Mouse (Mus musculus) stomach, embryonic 14.5 days (tissue): ENCODE measurements at regions not wholly inside any gene's neighbourhood (a gene's known extent, or its start where the extent isn't known, plus 50 kb on each side); places are given as distances from the start of the nearest gene placed in this dataset.

ENCODE experiments used
- ATAC-seq: fragments of 200-750 bp; cut with Nextera tagmentation; 2 replicates; pipeline ENCODE4 v1.8.0; 2017; ENCODE audit warnings: low read depth, moderate TSS enrichment; ENCODE audit not compliant: insufficient number of reproducible peaks, insufficient read depth, low FRiP score
- H3K27ac ChIP-seq: fragments of 300-500 bp; sonication (generic); 2 replicates; pipeline ENCODE4 v1.5.1; 2014; ENCODE audit warnings: mild to moderate bottlenecking, low read length, moderate library complexity, mixed read lengths
- H3K27me3 ChIP-seq: fragments of 300-500 bp; sonication (generic); 2 replicates; pipeline ENCODE4 v1.6.1; 2014; ENCODE audit warnings: low read length, control low read depth, mixed read lengths; ENCODE audit not compliant: control insufficient read depth, insufficient read depth
- H3K36me3 ChIP-seq: fragments of 300-500 bp; sonication (generic); 2 replicates; pipeline ENCODE4 v1.6.1; 2014; ENCODE audit warnings: mild to moderate bottlenecking, control low read depth, low read length, moderate library complexity, mixed read lengths; ENCODE audit not compliant: control insufficient read depth, insufficient read depth
- H3K4me1 ChIP-seq: fragments of 300-500 bp; sonication (generic); 2 replicates; pipeline ENCODE4 v1.6.1; 2014; ENCODE audit warnings: low read length, control low read depth, mixed read lengths; ENCODE audit not compliant: control insufficient read depth, insufficient read depth
- H3K4me2 ChIP-seq: fragments of 300-500 bp; sonication (generic); replicated peaks from 2 replicates; pipeline ENCODE4 v1.6.1; 2014; ENCODE audit warnings: low read depth, low read length, control low read depth
- H3K4me3 ChIP-seq: fragments of 300-500 bp; sonication (generic); 2 replicates; pipeline ENCODE4 v1.5.1; 2014; ENCODE audit warnings: low read depth, low read length, control low read depth
- H3K9ac ChIP-seq: fragments of 300-500 bp; sonication (generic); replicated peaks from 2 replicates; pipeline ENCODE4 v1.6.1; 2014; ENCODE audit warnings: low read depth, mild to moderate bottlenecking, control low read depth, low read length, moderate library complexity, mixed read lengths
- H3K9me3 ChIP-seq: fragments of 300-500 bp; sonication (generic); 2 replicates; pipeline ENCODE4 v1.6.1; 2016; ENCODE audit warnings: low read depth, low read length, control low read depth; ENCODE audit not compliant: control insufficient read depth
- WGBS: fragments of 180-500 bp; shearing (Covaris S2); extraction: QIAGEN DNeasy Blood & Tissue Kit; methylation state at CpG from one replicate; pipeline ENCODE4 v1.1.7; 2014; 5-methylcytosine and 5-hydroxymethylcytosine counted together

GRCm38 (mm10) chr8:7732726-7733125, 928.3 kb downstream of the Efnb2 start:
- WGBS: 34% methylated on average over 2 of the region's 2 CpGs

GRCm38 (mm10) chr8:7721880-7722279, 939.2 kb downstream of the Efnb2 start:
- no peak overlapping the region for H3K9ac ChIP-seq
- WGBS: 92% methylated on average over 3 of the region's 3 CpGs

More at GRCm38 (mm10) chr8:7732726-7733125, 928.3 kb downstream of the Efnb2 start:
- Histone ChIP-seq H3K9me3 (no peaks in the 10 kb centered on the region), H3K4me2 (no peak overlapping the region), H3K27ac (no peak overlapping the region), H3K4me1 (no peaks in the 10 kb centered on the region), H3K36me3 (no peaks in the 10 kb centered on the region), H3K27me3 (no peaks in the 10 kb centered on the region), H3K9ac (no peak overlapping the region), H3K4me3 (no peak overlapping the region)
- ATAC-seq: no peak

GRCm38 (mm10) chr8:7718898-7719696, 941.9 kb downstream of the Efnb2 start:
- no peak overlapping the region for H3K4me3 ChIP-seq
- 85% methylated on average over 5 of the region's 5 CpGs for WGBS

More at GRCm38 (mm10) chr8:7721880-7722279, 939.2 kb downstream of the Efnb2 start:
- no peak overlapping the region for H3K27ac ChIP-seq
- H3K4me3 ChIP-seq: no peak overlapping the region
- no peak for ATAC-seq
- no peaks in the 10 kb centered on the region for H3K36me3 ChIP-seq
- no peaks in the 10 kb centered on the region for H3K27me3 ChIP-seq
- no peak overlapping the region for H3K4me2 ChIP-seq
- H3K9me3 ChIP-seq: no peaks in the 10 kb centered on the region
- H3K4me1 ChIP-seq: no peaks in the 10 kb centered on the region

DNA sequence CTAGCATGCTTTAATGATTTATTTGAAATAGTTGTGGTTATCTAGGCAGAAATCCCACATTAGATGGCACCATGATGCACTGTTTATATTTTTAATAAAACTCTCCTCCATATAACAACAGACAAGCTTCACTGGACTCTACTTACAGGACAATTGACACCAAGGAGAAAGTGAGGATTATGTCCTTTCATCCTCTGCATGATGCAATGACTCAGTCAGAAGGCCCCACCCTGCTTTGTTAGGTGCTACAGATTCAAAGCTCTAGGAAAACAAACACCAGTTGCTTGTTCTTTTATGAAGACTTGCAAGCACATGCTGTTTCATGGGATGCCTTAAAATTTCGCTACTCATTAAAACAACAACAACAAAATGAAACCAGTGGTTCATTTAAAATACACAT, 950.3 kb downstream of the Efnb2 start:
- Histone ChIP-seq H3K4me2 (no peak overlapping the region), H3K4me1 (no peaks in the 10 kb centered on the region), H3K27ac (no peak overlapping the region), H3K27me3 (no peaks in the 10 kb centered on the region), H3K9ac (no peak overlapping the region), H3K36me3 (no peaks in the 10 kb centered on the region), H3K9me3 (no peaks in the 10 kb centered on the region), H3K4me3 (no peak overlapping the region)
- ATAC-seq: no peak
- WGBS: 79% methylated on average over 1 of the region's 1 CpGs

More at GRCm38 (mm10) chr8:7718898-7719696, 941.9 kb downstream of the Efnb2 start:
- H3K27ac ChIP-seq: no peak overlapping the region
- no peaks in the 10 kb centered on the region for H3K9me3 ChIP-seq
- no peak overlapping the region for H3K9ac ChIP-seq
- no peaks in the 10 kb centered on the region for H3K27me3 ChIP-seq
- H3K36me3 ChIP-seq: no peaks in the 10 kb centered on the region
- no peak overlapping the region for H3K4me2 ChIP-seq
- ATAC-seq: no peak
- H3K4me1 ChIP-seq: no peaks in the 10 kb centered on the region

DNA sequence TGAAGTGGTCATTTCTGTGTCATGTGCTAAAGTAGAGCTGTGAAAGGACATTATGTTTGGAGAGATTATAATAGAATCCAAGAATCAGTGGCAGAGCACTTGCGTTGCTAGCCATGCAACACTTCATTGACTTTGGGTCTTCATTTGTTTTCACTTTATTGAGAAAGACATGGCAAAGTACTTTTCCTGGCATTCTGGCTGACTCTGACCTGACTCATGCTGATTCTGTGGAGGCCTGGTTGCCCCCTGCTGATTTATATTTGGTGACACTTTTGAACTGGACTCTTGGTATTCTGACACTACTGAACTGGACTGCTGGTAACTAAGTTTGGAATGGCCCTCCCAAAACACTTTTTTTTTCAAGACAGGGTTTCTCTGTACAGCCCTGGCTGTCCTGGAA, 951.6 kb downstream of the Efnb2 start:
- no peak for ATAC-seq
- no peak overlapping the region for H3K9ac ChIP-seq
- H3K4me2 ChIP-seq: no peak overlapping the region
- no peak overlapping the region for H3K4me3 ChIP-seq
- WGBS: 94% methylated on average over 1 of the region's 1 CpGs
- no peaks in the 10 kb centered on the region for H3K9me3 ChIP-seq
- no peak overlapping the region for H3K27ac ChIP-seq
- H3K4me1 ChIP-seq: no peaks in the 10 kb centered on the region
- H3K36me3 ChIP-seq: no peaks in the 10 kb centered on the region
- no peaks in the 10 kb centered on the region for H3K27me3 ChIP-seq

- WGBS: 87% methylated on average over 2 of the region's 2 CpGs
- no peaks in the 10 kb centered on the region for H3K36me3 ChIP-seq
- H3K4me3 ChIP-seq: no peak overlapping the region
- no peaks in the 10 kb centered on the region for H3K4me1 ChIP-seq
- no peaks in the 10 kb centered on the region for H3K9me3 ChIP-seq
- no peaks in the 10 kb centered on the region for H3K27me3 ChIP-seq
- H3K27ac ChIP-seq: no peak overlapping the region
- H3K9ac ChIP-seq: no peak overlapping the region
- H3K4me2 ChIP-seq: no peak overlapping the region
- ATAC-seq: no peak
Observed at GRCm38 (mm10) chr8:7691355-7691996, 969.6 kb downstream of the Efnb2 start.

GRCm38 (mm10) chr8:7653804-7654203, 1007.2 kb downstream of the Efnb2 start:
- no peak for ATAC-seq
- Histone ChIP-seq H3K4me3 (no peak overlapping the region), H3K9ac (no peak overlapping the region)

More at GRCm38 (mm10) chr8:7653804-7654203, 1007.2 kb downstream of the Efnb2 start:
- Histone ChIP-seq H3K4me2 (no peak overlapping the region), H3K9me3 (no peaks in the 10 kb centered on the region), H3K27ac (no peak overlapping the region), H3K4me1 (no peaks in the 10 kb centered on the region), H3K36me3 (no peaks in the 10 kb centered on the region), H3K27me3 (no peaks in the 10 kb centered on the region)
